Mouse (Mus musculus) forebrain, embryonic 10.5 days (tissue): Measurements from ENCODE around the gene Socs1. TPM values are rescaled to one million over a fixed set of nuclear protein-coding genes. Genes with fewer than 3 reads are reported as not detected.
"Not testable (repeated sequence)": the region's sequence is repeated elsewhere in the genome, so short reads cannot be mapped to it uniquely, and the experiment has no call there.

ENCODE experiments used
- DNase-seq: peaks from one replicate; pipeline ENCODE4 v3.0.0-alpha.2; 2017; ENCODE audit warnings: low spot score; ENCODE audit errors: extremely low spot score
- H3K27ac ChIP-seq: fragments of 300-500 bp; sonication (generic); 2 replicates; pipeline ENCODE4 v1.5.1; 2016; ENCODE audit warnings: mild to moderate bottlenecking
- H3K27me3 ChIP-seq: fragments of 300-500 bp; sonication (generic); 2 replicates; pipeline ENCODE4 v1.6.1; 2016; ENCODE audit warnings: mild to moderate bottlenecking; ENCODE audit not compliant: poor library complexity, severe bottlenecking
- H3K36me3 ChIP-seq: fragments of 300-500 bp; sonication (generic); replicated peaks from 2 replicates; pipeline ENCODE4 v1.6.1; 2016; ENCODE audit warnings: mild to moderate bottlenecking, moderate library complexity
- H3K4me1 ChIP-seq: fragments of 300-500 bp; sonication (generic); 2 replicates; pipeline ENCODE4 v1.6.1; 2016
- H3K4me3 ChIP-seq: fragments of 300-500 bp; sonication (generic); 2 replicates; pipeline ENCODE4 v1.5.1; 2016; ENCODE audit warnings: mild to moderate bottlenecking, moderate library complexity
- H3K9me3 ChIP-seq: fragments of 300-500 bp; sonication (generic); 2 replicates; pipeline ENCODE4 v1.6.1; 2016; ENCODE audit warnings: mild to moderate bottlenecking, moderate library complexity
- WGBS: fragments of 180-500 bp; shearing (Covaris S2); methylation state at CpG from one replicate; pipeline ENCODE4 v1.1.7; 2016; 5-methylcytosine and 5-hydroxymethylcytosine counted together
- polyA plus RNA-seq: library from polyadenylated mRNA; unstranded; fragments of >200 nt; fragmentation: Nextera tagmentation; extraction: Ambion mirVana; gene quantifications from 2 replicates; pipeline ENCODE4 v1.2.1, GENCODE M21; 2016

The Socs1 gene
- polyA plus RNA-seq, 1 experiment from 2014 or later, result 2.3 TPM

- Histone ChIP-seq H3K9me3 (no peaks in the 10 kb centered on the region), H3K4me3 (no peak overlapping the region), H3K4me1 (peaks cover 9% of the 10 kb centered on the region; the same call in 1 of the 2 replicates), H3K36me3 (no peaks in the 10 kb centered on the region), H3K27ac (no peak overlapping the region), H3K27me3 (no peaks in the 10 kb centered on the region)
- DNase-seq, result no peak
- 88% methylated on average over 1 of the region's 1 CpGs for WGBS
These were observed 25.0 kb upstream of the Socs1 start for GRCm38 (mm10) chr16:10810376-10810775.

- no peaks in the 10 kb centered on the region for H3K27me3 ChIP-seq
- DNase-seq, result no peak
- no peaks in the 10 kb centered on the region for H3K36me3 ChIP-seq
- 83% methylated on average over 10 of the region's 10 CpGs for WGBS
- no peak within 1 kb of the TSS for H3K27ac ChIP-seq
- H3K4me1 ChIP-seq, result peaks cover 9% of the 10 kb centered on the region; the same call in 1 of the 2 replicates
- no peak within 1 kb of the TSS for H3K4me3 ChIP-seq
- H3K9me3 ChIP-seq, result no peaks in the 10 kb centered on the region
These were observed 20.6 kb upstream of the Socs1 start, which contains the start of gene Prm1 for GRCm38 (mm10) chr16:10805789-10806527. TSS of gene Prm1 (minus strand) at chr16:10805839.

GRCm38 (mm10) chr16:10802420-10802819, 17.1 kb upstream of the Socs1 start:
- 92% methylated on average over 3 of the region's 3 CpGs for WGBS
- not testable (repeated sequence) for DNase-seq, H3K9me3 ChIP-seq, H3K4me3 ChIP-seq, H3K27ac ChIP-seq, H3K36me3 ChIP-seq, H3K27me3 ChIP-seq, H3K4me1 ChIP-seq

- WGBS, result 72% methylated on average over 6 of the region's 6 CpGs
- no peak for DNase-seq
- H3K4me1 ChIP-seq, result no peaks in the 10 kb centered on the region
- no peak within 1 kb of the TSS for H3K4me3 ChIP-seq
- no peak within 1 kb of the TSS for H3K27ac ChIP-seq
- H3K36me3 ChIP-seq, result no peaks in the 10 kb centered on the region
- H3K27me3 ChIP-seq, result peaks cover 38% of the 10 kb centered on the region
- no peaks in the 10 kb centered on the region for H3K9me3 ChIP-seq
These were observed 10.7 kb upstream of the Socs1 start, which contains the start of gene Prm2 for GRCm38 (mm10) chr16:10796034-10796433. TSS of gene Prm2 (minus strand) at chr16:10796134.

GRCm38 (mm10) chr16:10790702-10791101, 5.4 kb upstream of the Socs1 start, which contains the start of gene Prm3:
TSS of gene Prm3 (minus strand) at chr16:10790914.
- H3K27ac ChIP-seq, result no peak within 1 kb of the TSS
- DNase-seq, result no peak
- no peaks in the 10 kb centered on the region for H3K9me3 ChIP-seq
- H3K4me3 ChIP-seq, result no peak within 1 kb of the TSS
- 79% methylated on average over 9 of the region's 9 CpGs for WGBS
- H3K36me3 ChIP-seq, result no peaks in the 10 kb centered on the region
- peaks cover 23% of the 10 kb centered on the region for H3K27me3 ChIP-seq
- H3K4me1 ChIP-seq, result peaks cover 35% of the 10 kb centered on the region

GRCm38 (mm10) chr16:10788866-10789265, 3.5 kb upstream of the Socs1 start:
- no peak overlapping the region for H3K27ac ChIP-seq
- H3K9me3 ChIP-seq, result no peaks in the 10 kb centered on the region
- 50% methylated on average over 4 of the region's 4 CpGs for WGBS
- no peak for DNase-seq
- H3K36me3 ChIP-seq, result no peaks in the 10 kb centered on the region
- H3K27me3 ChIP-seq, result peaks cover 20% of the 10 kb centered on the region
- peaks cover 46% of the 10 kb centered on the region for H3K4me1 ChIP-seq
- no peak overlapping the region for H3K4me3 ChIP-seq

- H3K27ac ChIP-seq, result peak within 1 kb of the TSS; percentile 15; the same call in 1 of the 2 replicates
These were observed 2.9 kb upstream of the Socs1 start, which contains the start of gene Tnp2 for GRCm38 (mm10) chr16:10788271-10788670. TSS of gene Tnp2 (minus strand) at chr16:10788660.

GRCm38 (mm10) chr16:10787548-10788058, 2.3 kb upstream of the Socs1 start:
- no peak for DNase-seq
- 89% methylated on average over 7 of the region's 7 CpGs for WGBS
- peaks cover 57% of the 10 kb centered on the region for H3K4me1 ChIP-seq
- no peaks in the 10 kb centered on the region for H3K9me3 ChIP-seq
- no peaks in the 10 kb centered on the region for H3K36me3 ChIP-seq
- H3K27me3 ChIP-seq, result peaks cover 32% of the 10 kb centered on the region
- H3K27ac ChIP-seq, result no peak overlapping the region
- no peak overlapping the region for H3K4me3 ChIP-seq

More at GRCm38 (mm10) chr16:10788271-10788670, 2.9 kb upstream of the Socs1 start, which contains the start of gene Tnp2:
- H3K9me3 ChIP-seq, result no peaks in the 10 kb centered on the region
- DNase-seq, result no peak
- peaks cover 50% of the 10 kb centered on the region for H3K4me1 ChIP-seq
- H3K36me3 ChIP-seq, result no peaks in the 10 kb centered on the region
- 47% methylated on average over 16 of the region's 16 CpGs for WGBS
- H3K27me3 ChIP-seq, result peaks cover 26% of the 10 kb centered on the region
- H3K4me3 ChIP-seq, result no peak within 1 kb of the TSS

GRCm38 (mm10) chr16:10786782-10787547, 1.6 kb upstream of the Socs1 start:
- H3K27me3 ChIP-seq, result peaks cover 37% of the 10 kb centered on the region
- H3K9me3 ChIP-seq, result no peaks in the 10 kb centered on the region
- WGBS, result 65% methylated on average over 4 of the region's 4 CpGs
- H3K27ac ChIP-seq, result peak overlapping the region; percentile 93
- no peak for DNase-seq
- H3K4me3 ChIP-seq, result peak overlapping the region; percentile 80
- no peaks in the 10 kb centered on the region for H3K36me3 ChIP-seq
- peaks cover 63% of the 10 kb centered on the region for H3K4me1 ChIP-seq

GRCm38 (mm10) chr16:10786288-10786687, 952 bp upstream of the Socs1 start:
- peak overlapping the region; percentile 93 for H3K27ac ChIP-seq
- no peaks in the 10 kb centered on the region for H3K9me3 ChIP-seq
- 1% methylated on average over 9 of the region's 9 CpGs for WGBS
- peaks cover 32% of the 10 kb centered on the region for H3K27me3 ChIP-seq
- no peaks in the 10 kb centered on the region for H3K36me3 ChIP-seq
- peak; percentile 82 for DNase-seq
- peak overlapping the region; percentile 80 for H3K4me3 ChIP-seq
- peaks cover 69% of the 10 kb centered on the region for H3K4me1 ChIP-seq

- Histone ChIP-seq H3K4me3 (peak overlapping the region; percentile 80), H3K27ac (peak overlapping the region; percentile 93), H3K4me1 (peaks cover 69% of the 10 kb centered on the region), H3K27me3 (peaks cover 30% of the 10 kb centered on the region), H3K9me3 (no peaks in the 10 kb centered on the region), H3K36me3 (no peaks in the 10 kb centered on the region)
- DNase-seq, result peak; percentile 91
- WGBS, result under 1% methylated on average over 52 of the region's 55 CpGs
These were observed 454 bp downstream of the Socs1 start for GRCm38 (mm10) chr16:10784793-10785370.
